Mouse (Mus musculus): ENCODE results near the gene Zbtb22. TPM values are rescaled to one million over a fixed set of nuclear protein-coding genes. Genes with fewer than 3 reads are reported as not detected.
"Not testable (repeated sequence)": the region's sequence is repeated elsewhere in the genome, so short reads cannot be mapped to it uniquely, and the experiment has no call there.

The Zbtb22 gene
- total RNA-seq, 2 experiments from 2014 or later, result 11.5 to 13.3 TPM

- not testable (repeated sequence) for ATAC-seq (replicated peaks; ENCODE audit: poor library complexity)
Observed at GRCm38 (mm10) chr17:33903911-33904651, 11.6 kb upstream of the Zbtb22 start.

GRCm38 (mm10) chr17:33904835-33905234, 10.9 kb upstream of the Zbtb22 start, which contains the start of gene Platr17:
Gene Platr17 (plus strand): TSS chr17:33905135.
- not testable (repeated sequence) for ATAC-seq (replicated peaks; ENCODE audit: poor library complexity)

DNA sequence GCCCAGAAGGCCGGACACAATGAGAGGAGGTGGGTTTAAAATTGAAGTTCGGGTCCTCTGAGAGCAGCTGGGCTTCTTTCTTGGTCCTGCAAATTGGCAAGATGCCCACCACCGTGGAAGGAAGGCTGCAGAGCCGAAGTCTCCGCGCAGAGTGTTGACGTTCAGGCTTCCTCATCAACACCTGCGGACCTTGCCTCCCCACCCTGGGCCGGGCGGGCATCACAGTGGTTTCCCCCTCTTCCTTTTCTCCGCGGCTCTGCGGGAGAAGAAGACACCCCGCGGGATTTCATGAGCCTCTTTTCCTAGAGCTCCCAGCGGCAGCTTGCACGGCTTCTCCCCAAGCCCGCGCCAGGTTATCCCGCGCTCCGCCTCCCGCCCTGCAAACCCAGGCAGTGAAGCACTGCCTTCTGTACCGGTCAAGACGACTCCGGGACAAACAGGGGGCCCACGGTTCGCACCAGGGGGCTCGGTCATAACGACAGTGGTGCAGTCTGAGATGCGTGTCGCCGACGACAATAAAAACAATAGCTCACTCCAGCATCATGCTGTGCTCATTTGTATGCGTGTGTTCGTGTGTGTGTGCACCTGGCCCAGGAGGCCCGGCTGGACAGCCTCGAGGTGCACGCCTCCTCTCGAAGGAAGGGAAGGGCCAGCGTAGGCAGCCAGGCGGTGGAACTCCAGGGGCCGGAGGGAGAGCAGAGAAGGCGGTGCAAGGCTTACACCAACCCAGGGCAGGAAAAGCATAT, 7.2 kb upstream of the Zbtb22 start:
- ATAC-seq (replicated peaks; ENCODE audit: poor library complexity), result peak; percentile 33

- peak; percentile 90 for ATAC-seq (replicated peaks; ENCODE audit: poor library complexity)
Observed at GRCm38 (mm10) chr17:33909077-33909868, 6.4 kb upstream of the Zbtb22 start, which contains the start of gene Daxx. Gene Daxx (plus strand): TSS chr17:33909414.

DNA sequence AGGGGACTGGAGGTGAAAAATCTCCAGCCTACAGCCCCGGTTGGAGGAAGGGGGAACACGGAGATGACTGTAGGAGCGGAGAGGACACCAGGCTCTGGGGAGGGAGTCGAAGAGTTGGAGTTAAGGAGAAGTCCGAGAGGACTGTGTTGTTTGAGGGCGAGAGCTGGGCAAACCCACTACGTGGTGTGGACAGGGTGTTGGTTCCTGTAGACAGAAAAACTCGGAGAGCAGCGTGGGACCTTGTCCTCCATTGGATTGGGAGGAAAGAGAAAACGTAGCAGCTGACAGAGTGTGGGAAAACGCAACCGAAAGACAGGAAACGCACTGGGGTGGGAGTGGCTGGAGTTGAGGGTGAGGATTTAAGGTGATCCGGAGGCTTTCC, 5.8 kb upstream of the Zbtb22 start:
- ATAC-seq (replicated peaks; ENCODE audit: poor library complexity), result peak; percentile 12; the same call in 1 of the 2 replicates

DNA sequence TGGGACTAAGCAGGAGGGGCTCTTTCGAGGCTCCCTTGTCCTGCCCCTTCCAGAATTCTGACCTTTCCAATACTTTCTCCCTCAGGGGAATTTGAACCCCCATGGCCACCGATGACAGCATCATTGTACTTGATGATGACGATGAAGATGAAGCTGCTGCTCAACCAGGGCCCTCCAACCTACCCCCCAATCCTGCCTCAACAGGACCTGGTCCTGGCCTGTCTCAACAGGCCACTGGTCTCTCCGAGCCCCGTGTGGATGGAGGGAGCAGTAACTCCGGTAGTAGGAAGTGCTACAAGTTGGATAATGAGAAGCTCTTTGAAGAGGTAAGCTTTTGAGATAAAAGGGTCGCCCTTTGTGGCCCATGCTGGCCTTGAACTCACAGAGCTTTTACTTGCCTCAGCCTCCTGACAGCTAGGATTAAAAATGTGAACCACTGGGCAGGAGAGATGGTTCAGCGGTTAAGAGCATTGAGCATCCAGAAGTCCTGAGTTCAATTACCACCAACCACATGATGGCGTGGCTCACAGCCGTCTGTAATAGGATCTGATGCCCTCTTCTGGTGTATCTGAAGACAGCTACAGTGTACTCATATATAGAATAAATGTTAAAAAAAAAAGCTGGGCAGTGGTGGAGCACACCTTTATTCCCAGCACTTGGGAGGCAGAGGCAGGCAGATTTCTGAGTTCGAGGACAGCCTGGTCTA, 5.2 kb upstream of the Zbtb22 start:
- no peak for ATAC-seq (replicated peaks; ENCODE audit: poor library complexity)

GRCm38 (mm10) chr17:33911052-33911812, 4.5 kb upstream of the Zbtb22 start:
- no peak for ATAC-seq (replicated peaks; ENCODE audit: poor library complexity)

GRCm38 (mm10) chr17:33911813-33912414, 3.8 kb upstream of the Zbtb22 start:
- no peak for ATAC-seq (replicated peaks; ENCODE audit: poor library complexity)

DNA sequence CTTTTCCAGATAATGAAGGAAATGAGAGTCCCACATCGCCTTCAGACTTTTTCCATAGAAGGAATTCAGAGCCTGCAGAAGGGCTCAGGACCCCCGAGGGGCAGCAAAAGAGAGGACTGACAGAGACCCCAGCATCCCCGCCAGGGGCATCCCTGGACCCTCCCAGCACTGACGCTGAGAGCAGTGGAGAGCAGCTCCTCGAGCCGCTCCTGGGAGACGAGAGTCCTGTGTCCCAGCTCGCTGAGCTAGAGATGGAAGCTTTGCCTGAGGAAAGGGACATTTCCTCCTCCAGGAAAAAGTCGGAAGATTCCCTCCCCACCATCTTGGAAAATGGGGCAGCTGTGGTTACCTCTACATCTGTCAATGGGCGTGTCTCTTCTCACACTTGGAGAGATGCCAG, 2.4 kb upstream of the Zbtb22 start:
- no peak for ATAC-seq (replicated peaks; ENCODE audit: poor library complexity)

GRCm38 (mm10) chr17:33913905-33914304, 1.8 kb upstream of the Zbtb22 start:
- no peak for ATAC-seq (replicated peaks; ENCODE audit: poor library complexity)

DNA sequence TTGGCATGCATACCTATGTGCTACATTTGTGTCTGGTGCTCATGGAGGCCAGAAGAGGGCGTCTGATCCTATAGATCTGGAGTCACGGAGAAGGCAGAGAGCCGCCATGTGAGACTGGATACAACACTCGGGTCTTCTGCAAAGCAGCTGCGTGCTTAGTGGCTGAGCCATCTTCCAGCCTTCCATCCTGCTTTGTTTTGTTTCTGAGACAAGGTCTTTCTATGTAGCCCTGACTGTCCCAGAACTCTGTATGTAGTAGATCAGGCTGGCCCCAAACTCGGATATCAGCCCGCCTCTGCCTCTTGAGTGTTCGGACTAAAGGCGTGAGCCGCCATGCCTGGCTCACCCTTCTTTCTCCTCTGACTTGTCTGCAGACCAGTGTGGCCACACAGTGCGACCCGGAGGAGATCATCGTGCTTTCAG, 724 bp upstream of the Zbtb22 start:
- no peak for ATAC-seq (replicated peaks; ENCODE audit: poor library complexity)

DNA sequence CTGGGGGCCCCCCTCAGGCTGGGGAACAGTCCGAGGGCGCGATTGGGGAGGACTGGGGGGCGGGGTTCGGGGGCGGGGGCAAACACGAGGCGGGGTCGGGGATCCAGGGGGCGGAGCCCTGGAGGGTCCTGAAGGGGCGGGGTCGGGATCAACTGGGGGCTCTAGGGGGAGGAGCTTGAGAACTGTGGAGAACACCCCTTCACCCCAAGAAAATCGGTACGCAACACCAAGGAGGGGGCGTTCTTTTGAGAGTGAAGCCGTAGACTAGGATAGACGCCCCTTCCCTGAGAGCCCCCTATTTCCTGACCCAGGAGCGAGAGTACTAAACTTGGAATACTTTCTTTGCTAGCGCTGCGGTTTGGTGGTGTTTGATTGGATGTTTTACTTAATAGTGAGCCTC, 590 bp downstream of the Zbtb22 start:
- no peak for ATAC-seq (replicated peaks; ENCODE audit: poor library complexity)

DNA sequence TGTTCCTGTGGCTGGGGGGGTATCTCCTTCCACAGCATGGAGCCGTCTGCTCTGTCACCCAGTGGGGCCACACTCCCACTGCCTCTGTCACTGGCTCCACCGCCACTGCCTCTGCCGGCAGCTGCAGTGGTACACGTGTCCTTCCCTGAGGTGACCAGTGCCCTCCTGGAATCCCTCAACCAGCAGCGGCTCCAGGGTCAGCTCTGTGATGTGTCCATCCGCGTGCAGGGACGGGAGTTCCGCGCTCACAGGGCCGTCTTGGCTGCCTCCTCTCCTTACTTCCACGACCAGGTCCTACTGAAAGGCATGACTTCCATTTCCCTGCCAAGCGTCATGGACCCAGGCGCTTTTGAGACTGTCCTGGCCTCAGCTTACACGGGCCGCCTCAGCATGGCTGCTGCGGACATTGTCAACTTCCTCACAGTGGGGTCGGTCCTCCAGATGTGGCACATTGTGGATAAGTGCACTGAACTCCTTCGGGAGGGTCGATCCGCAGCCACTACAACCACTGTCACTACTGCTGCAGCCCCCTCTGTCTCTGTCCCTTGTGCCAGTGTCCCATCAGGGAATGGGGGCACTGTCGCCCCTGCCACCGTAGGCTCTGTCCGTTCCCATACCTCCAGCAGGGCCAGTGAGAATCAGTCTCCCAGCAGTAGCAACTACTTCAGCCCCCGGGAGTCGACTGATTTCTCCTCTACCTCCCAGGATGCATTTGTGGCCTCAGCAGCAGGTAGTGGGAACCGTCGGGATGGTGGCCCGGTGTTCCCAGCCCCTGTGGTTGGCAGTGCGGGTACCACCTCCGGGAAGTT, 1.3 kb downstream of the Zbtb22 start:
- ATAC-seq (replicated peaks; ENCODE audit: poor library complexity), result no peak

DNA sequence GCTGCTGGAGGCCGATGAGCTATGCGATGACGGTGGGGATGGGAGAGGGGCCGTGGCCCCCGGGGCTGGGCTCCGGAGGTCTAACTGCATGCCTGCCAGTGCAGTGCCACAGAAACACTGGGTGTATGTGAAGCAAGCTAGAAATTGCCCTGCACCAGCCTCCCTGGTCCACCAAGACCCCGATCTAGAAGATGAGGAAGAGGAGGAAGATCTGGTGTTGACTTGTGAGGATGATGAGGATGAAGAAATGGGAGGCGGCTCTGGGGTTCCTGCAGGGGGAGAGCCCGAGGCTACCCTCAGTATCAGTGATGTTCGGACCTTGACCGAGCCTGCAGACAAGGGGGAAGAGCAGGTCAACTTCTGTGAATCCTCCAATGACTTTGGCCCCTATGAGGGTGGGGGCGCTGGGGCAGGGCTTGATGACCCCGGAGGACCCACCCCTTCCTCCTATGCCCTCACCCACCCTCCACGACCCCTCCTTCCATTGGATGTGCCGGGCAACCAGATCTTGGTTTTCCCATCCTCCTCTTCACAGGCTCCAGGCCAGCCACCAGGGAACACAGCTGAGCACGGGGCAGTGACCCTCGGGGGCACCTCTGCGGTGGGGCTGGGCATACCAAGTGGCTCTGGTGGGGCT, 2.1 kb downstream of the Zbtb22 start:
- no peak for ATAC-seq (replicated peaks; ENCODE audit: poor library complexity)

DNA sequence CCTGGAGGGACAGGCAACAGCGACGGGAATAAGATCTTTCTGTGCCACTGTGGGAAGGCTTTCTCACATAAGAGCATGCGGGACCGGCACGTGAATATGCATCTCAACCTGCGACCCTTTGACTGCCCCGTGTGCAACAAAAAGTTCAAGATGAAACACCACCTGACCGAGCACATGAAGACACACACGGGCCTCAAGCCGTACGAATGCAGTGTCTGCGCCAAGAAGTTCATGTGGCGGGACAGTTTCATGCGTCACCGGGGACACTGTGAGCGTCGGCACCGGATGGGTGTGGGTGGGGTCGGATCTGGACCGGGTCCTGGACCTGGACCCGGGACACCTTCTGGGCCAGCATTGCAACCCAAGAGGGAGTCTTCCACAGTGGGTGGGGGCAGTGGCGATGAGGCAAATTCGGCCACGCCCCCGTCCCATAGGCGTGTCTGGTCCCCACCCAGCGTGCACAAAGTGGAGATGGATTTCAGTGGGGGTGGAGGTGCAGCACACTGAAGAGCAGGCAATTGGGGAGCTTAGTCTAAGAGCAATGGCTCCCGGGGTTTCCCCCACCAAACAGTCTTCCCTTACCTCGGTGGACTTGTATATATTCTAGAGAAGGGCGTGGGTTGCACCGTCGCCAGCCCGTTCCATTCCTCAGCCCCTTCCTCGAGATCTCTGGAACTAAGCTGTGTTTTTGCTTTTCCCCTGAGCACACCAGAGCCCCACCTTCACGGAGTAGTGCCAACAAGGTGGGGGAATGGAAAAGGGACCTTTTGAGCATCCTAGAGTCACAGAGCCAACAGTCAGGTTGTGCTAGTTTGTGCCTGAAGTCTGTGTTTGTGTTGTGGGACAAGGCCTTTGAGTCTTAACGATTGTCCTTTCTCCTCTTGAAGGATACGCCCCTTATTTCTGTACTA, 2.8 kb downstream of the Zbtb22 start:
- 0 out of 2 replicates have a peak, but pooled peaks have one; percentile 1 for ATAC-seq (replicated peaks; ENCODE audit: poor library complexity)

GRCm38 (mm10) chr17:33919351-33920281, 3.9 kb downstream of the Zbtb22 start:
- ATAC-seq (replicated peaks; ENCODE audit: poor library complexity), result peak; percentile 64
